Comparison of ENCODE assay signal across 26 mouse cellular contexts in the genomic region with DNA sequence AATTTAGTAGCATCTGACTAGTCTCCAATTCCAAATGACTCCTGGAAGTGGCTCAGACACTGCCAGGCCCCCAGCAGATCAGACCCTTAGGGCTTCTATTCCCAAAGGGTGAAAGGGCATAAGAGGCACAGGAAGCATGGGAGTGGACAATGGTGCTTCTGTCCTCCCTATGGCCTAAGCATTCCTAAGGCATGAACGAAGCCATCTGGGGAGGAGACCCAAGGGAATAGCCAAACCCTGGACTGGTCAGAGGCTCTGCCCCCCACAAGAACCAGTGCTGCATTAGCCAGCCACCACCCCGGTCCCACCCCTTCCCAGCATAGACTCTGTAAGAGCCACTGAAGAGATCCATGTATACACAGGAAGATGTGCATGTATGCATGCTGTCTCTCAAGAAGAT. TPM values are rescaled to one million over a fixed set of nuclear protein-coding genes. Genes with fewer than 3 reads are reported as not detected.
DNase-seq lines count a peak whose midpoint lies in the region; ATAC-seq and TF ChIP-seq lines count a peak whose summit lies in the region.
"Had no signal": no experiment of that assay in that cellular context is flagged by ENCODE, and none has a peak within 500 bp of the region (broad histone marks: within the 10 kb centered on the region; RNA-seq: fewer than 3 reads in every experiment).

No protein-coding gene starts in this region.

- ATAC-seq in embryonic facial prominence, embryonic 14.5 days (ENCODE audit: low read depth): 0 out of 2 replicates have a peak, but pooled peaks have one; percentile 31
- no peak for ATAC-seq in neural tube, embryonic 12.5 days (ENCODE audit: low FRiP score, low read depth)
- ATAC-seq in hindbrain, postnatal 0 days: no peak
- no peak for ATAC-seq in neural tube, embryonic 15.5 days (ENCODE audit: low FRiP score)

- no peaks in the 10 kb centered on the region for H3K36me3 ChIP-seq in embryonic facial prominence, embryonic 14.5 days (ENCODE audit: control insufficient read depth, insufficient read depth, low read length)
- no peaks in the 10 kb centered on the region for H3K36me3 ChIP-seq in embryonic facial prominence, embryonic 10.5 days (replicated peaks)
- H3K36me3 ChIP-seq in neural tube, embryonic 12.5 days: no peaks in the 10 kb centered on the region
- H3K36me3 ChIP-seq in hindbrain, postnatal 0 days (ENCODE audit: insufficient read depth, low read length): no peaks in the 10 kb centered on the region
- no peaks in the 10 kb centered on the region for H3K36me3 ChIP-seq in neural tube, embryonic 15.5 days
- H3K36me3 ChIP-seq: heart, embryonic 15.5 days; liver, embryonic 15.5 days; stomach, embryonic 15.5 days had no signal

- no peak for TF ChIP-seq CTCF in hindbrain, postnatal 0 days (IDR thresholded peaks at IDR 0.05; ENCODE audit: low read depth)

- no peaks in the 10 kb centered on the region for H3K9me3 ChIP-seq in embryonic facial prominence, embryonic 14.5 days (ENCODE audit: control insufficient read depth, low read length)
- no peaks in the 10 kb centered on the region for H3K9me3 ChIP-seq in embryonic facial prominence, embryonic 10.5 days
- H3K9me3 ChIP-seq in neural tube, embryonic 12.5 days: no peaks in the 10 kb centered on the region
- H3K9me3 ChIP-seq in hindbrain, postnatal 0 days (ENCODE audit: low read length): no peaks in the 10 kb centered on the region
- H3K9me3 ChIP-seq in neural tube, embryonic 15.5 days (replicated peaks): no peaks in the 10 kb centered on the region
- H3K9me3 ChIP-seq: heart, embryonic 15.5 days; liver, embryonic 15.5 days; stomach, embryonic 15.5 days had no signal

- intact Hi-C loops in heart, postnatal 10 days (cut with DNase I): no loop called here

- no peak for DNase-seq in embryonic facial prominence, embryonic 14.5 days (ENCODE audit: low spot score)
- no peak for DNase-seq in embryonic facial prominence, embryonic 10.5 days (ENCODE audit: low spot score)
- no peak for DNase-seq in neural tube, embryonic 10.5 days (ENCODE audit: extremely low spot score, low spot score)
- no peak for DNase-seq in hindbrain, postnatal 0 days (ENCODE audit: low spot score)
- DNase-seq in lung, postnatal 14 days: no peak
- DNase-seq in heart, postnatal 10 days: no peak
- DNase-seq: adrenal gland, adult 2 months; cerebellum, adult 2 months; cerebellum, postnatal 36 days; gastrocnemius, postnatal 25 days; heart, adult 2 months; kidney, adult 11 months; layer of hippocampus, postnatal 36 days; right cerebral cortex, postnatal 25 days; thymus, adult 2 months had no signal

- WGBS in embryonic facial prominence, embryonic 14.5 days: 44% methylated on average over 2 of the region's 2 CpGs
- 34% methylated on average over 2 of the region's 2 CpGs for WGBS in embryonic facial prominence, embryonic 10.5 days
- 74% methylated on average over 2 of the region's 2 CpGs for WGBS in neural tube, embryonic 12.5 days
- WGBS in hindbrain, postnatal 0 days: 74% methylated on average over 2 of the region's 2 CpGs
- 72% methylated on average over 2 of the region's 2 CpGs for WGBS in neural tube, embryonic 15.5 days

- H3K27ac ChIP-seq in embryonic facial prominence, embryonic 14.5 days (replicated peaks; ENCODE audit: low read depth, low read length): no peak overlapping the region
- H3K27ac ChIP-seq in embryonic facial prominence, embryonic 10.5 days (replicated peaks): no peak overlapping the region
- no peak overlapping the region for H3K27ac ChIP-seq in neural tube, embryonic 12.5 days
- no peak overlapping the region for H3K27ac ChIP-seq in hindbrain, postnatal 0 days
- H3K27ac ChIP-seq in neural tube, embryonic 15.5 days (replicated peaks): no peak overlapping the region
- H3K27ac ChIP-seq: heart, adult 2 months; heart, embryonic 15.5 days; kidney, postnatal 0 days; layer of hippocampus, adult 2 months; liver, embryonic 15.5 days; stomach, embryonic 15.5 days had no signal

- no peaks in the 10 kb centered on the region for H3K4me1 ChIP-seq in embryonic facial prominence, embryonic 14.5 days (ENCODE audit: control insufficient read depth, insufficient read depth, low read length)
- peaks cover 8% of the 10 kb centered on the region; the same call in 1 of the 2 replicates for H3K4me1 ChIP-seq in embryonic facial prominence, embryonic 10.5 days
- no peaks in the 10 kb centered on the region for H3K4me1 ChIP-seq in neural tube, embryonic 12.5 days
- H3K4me1 ChIP-seq in hindbrain, postnatal 0 days (ENCODE audit: insufficient read depth, low read length): no peaks in the 10 kb centered on the region
- peaks cover 12% of the 10 kb centered on the region; the same call in 1 of the 2 replicates for H3K4me1 ChIP-seq in neural tube, embryonic 15.5 days
- H3K4me1 ChIP-seq: stomach, embryonic 15.5 days had no signal

- no peak overlapping the region for H3K4me2 ChIP-seq in embryonic facial prominence, embryonic 14.5 days (ENCODE audit: low read depth, low read length)
- peak overlapping the region; percentile 35 for H3K4me2 ChIP-seq in neural tube, embryonic 12.5 days (replicated peaks)
- H3K4me2 ChIP-seq in hindbrain, postnatal 0 days (ENCODE audit: low read depth, low read length): peak overlapping the region; percentile 33; the same call in 1 of the 2 replicates
- peak overlapping the region; percentile 32 for H3K4me2 ChIP-seq in neural tube, embryonic 15.5 days
- H3K4me2 ChIP-seq: heart, embryonic 15.5 days; liver, embryonic 15.5 days; stomach, embryonic 15.5 days had no signal

- no peak overlapping the region for H3K9ac ChIP-seq in embryonic facial prominence, embryonic 14.5 days (ENCODE audit: low read depth, low read length)
- H3K9ac ChIP-seq in neural tube, embryonic 12.5 days: no peak overlapping the region
- no peak overlapping the region for H3K9ac ChIP-seq in hindbrain, postnatal 0 days (replicated peaks; ENCODE audit: low read length)
- no peak overlapping the region for H3K9ac ChIP-seq in neural tube, embryonic 15.5 days (replicated peaks)
- H3K9ac ChIP-seq: heart, embryonic 15.5 days; liver, embryonic 15.5 days; stomach, embryonic 15.5 days had no signal

- H3K4me3 ChIP-seq in embryonic facial prominence, embryonic 14.5 days (ENCODE audit: low read depth, low read length): no peak overlapping the region
- no peak overlapping the region for H3K4me3 ChIP-seq in embryonic facial prominence, embryonic 10.5 days
- H3K4me3 ChIP-seq in neural tube, embryonic 12.5 days: no peak overlapping the region
- no peak overlapping the region for H3K4me3 ChIP-seq in hindbrain, postnatal 0 days (ENCODE audit: low read length)
- no peak overlapping the region for H3K4me3 ChIP-seq in neural tube, embryonic 15.5 days (replicated peaks)
- H3K4me3 ChIP-seq: erythroblast, embryonic 14.5 days; heart, adult 2 months; heart, embryonic 15.5 days; layer of hippocampus, adult 2 months; liver, embryonic 15.5 days; stomach, embryonic 15.5 days had no signal

- peaks cover 12% of the 10 kb centered on the region for H3K27me3 ChIP-seq in embryonic facial prominence, embryonic 14.5 days (replicated peaks; ENCODE audit: control insufficient read depth, insufficient read depth, low read length)
- H3K27me3 ChIP-seq in embryonic facial prominence, embryonic 10.5 days (replicated peaks; ENCODE audit: low read depth, poor library complexity, severe bottlenecking): peaks cover 36% of the 10 kb centered on the region
- no peaks in the 10 kb centered on the region for H3K27me3 ChIP-seq in neural tube, embryonic 12.5 days (replicated peaks)
- no peaks in the 10 kb centered on the region for H3K27me3 ChIP-seq in hindbrain, postnatal 0 days (ENCODE audit: insufficient read depth, low read length)
- H3K27me3 ChIP-seq in neural tube, embryonic 15.5 days (replicated peaks): no peaks in the 10 kb centered on the region
- H3K27me3 ChIP-seq: CH12.LX had no signal

RNA-seq across cellular contexts. Expression of a gene that starts 16.0 kb away (rescaled TPM):
- 0.14 TPM in 1 of 2 replicates, not detected in the other for polyA plus RNA-seq in embryonic facial prominence, embryonic 14.5 days (2014; fragmentation: Nextera tagmentation; extraction: Ambion mirVana)
- 0.05 and 0.07 TPM in 2 replicates for polyA plus RNA-seq in embryonic facial prominence, embryonic 10.5 days (2016; fragmentation: Nextera tagmentation; extraction: Ambion mirVana)
- 0.08 TPM in 1 of 2 replicates, not detected in the other for polyA plus RNA-seq in neural tube, embryonic 12.5 days (2016; fragmentation: Nextera tagmentation; extraction: Ambion mirVana)
- total RNA-seq in hindbrain, postnatal 0 days (2014; rRNA removed): not detected in 2 replicates
- polyA plus RNA-seq in hindbrain, postnatal 0 days (2015; fragmentation: Nextera tagmentation; extraction: Ambion mirVana): not detected in 2 replicates
- polyA plus RNA-seq in neural tube, embryonic 15.5 days (2015; fragmentation: Nextera tagmentation; extraction: Ambion mirVana): 0.05 and 0.20 TPM in 2 replicates
- not detected for total RNA-seq in heart, postnatal 10 days (2021)
- total RNA-seq: adrenal gland, adult 2 months; gastrocnemius, postnatal 25 days; heart, adult 2 months; layer of hippocampus, adult 2 months; layer of hippocampus, postnatal 36 days; left cerebral cortex, postnatal 14 days had no signal
- polyA plus RNA-seq: adrenal gland, adult 2 months; erythroblast, embryonic 14.5 days; heart, adult 2 months; limb, embryonic 14.5 days had no signal

RNA-seq across cellular contexts. Expression of a gene that starts 20.0 kb away (rescaled TPM):
- 9.7 and 10.2 TPM in 2 replicates for polyA plus RNA-seq in embryonic facial prominence, embryonic 14.5 days (2014; fragmentation: Nextera tagmentation; extraction: Ambion mirVana)
- polyA plus RNA-seq in embryonic facial prominence, embryonic 10.5 days (2016; fragmentation: Nextera tagmentation; extraction: Ambion mirVana): 8.0 and 8.2 TPM in 2 replicates
- 46.2 and 67.5 TPM in 2 replicates for polyA plus RNA-seq in neural tube, embryonic 12.5 days (2016; fragmentation: Nextera tagmentation; extraction: Ambion mirVana)
- 237 and 269 TPM in 2 replicates for total RNA-seq in hindbrain, postnatal 0 days (2014; rRNA removed)
- polyA plus RNA-seq in hindbrain, postnatal 0 days (2015; fragmentation: Nextera tagmentation; extraction: Ambion mirVana): 57.4 and 73.8 TPM in 2 replicates
- 86.3 and 95.4 TPM in 2 replicates for polyA plus RNA-seq in neural tube, embryonic 15.5 days (2015; fragmentation: Nextera tagmentation; extraction: Ambion mirVana)
- total RNA-seq in heart, postnatal 10 days (2021): 1 to 10 TPM; 1.5 to 1.6 TPM

RNA-seq across cellular contexts. Expression of a gene that starts 45.8 kb away (rescaled TPM):
- polyA plus RNA-seq in embryonic facial prominence, embryonic 14.5 days (2014; fragmentation: Nextera tagmentation; extraction: Ambion mirVana): 2.3 and 4.5 TPM in 2 replicates
- polyA plus RNA-seq in embryonic facial prominence, embryonic 10.5 days (2016; fragmentation: Nextera tagmentation; extraction: Ambion mirVana): 2.1 and 2.6 TPM in 2 replicates
- 2.4 and 3.1 TPM in 2 replicates for polyA plus RNA-seq in neural tube, embryonic 12.5 days (2016; fragmentation: Nextera tagmentation; extraction: Ambion mirVana)
- 7.0 and 7.1 TPM in 2 replicates for total RNA-seq in hindbrain, postnatal 0 days (2014; rRNA removed)
- polyA plus RNA-seq in hindbrain, postnatal 0 days (2015; fragmentation: Nextera tagmentation; extraction: Ambion mirVana): 1.6 and 1.7 TPM in 2 replicates
- polyA plus RNA-seq in neural tube, embryonic 15.5 days (2015; fragmentation: Nextera tagmentation; extraction: Ambion mirVana): 3.9 and 6.3 TPM in 2 replicates
- total RNA-seq in heart, postnatal 10 days (2021): 1 to 10 TPM; 1.8 to 2.5 TPM

RNA-seq across cellular contexts. Expression of a gene that starts 45.9 kb away (rescaled TPM):
- polyA plus RNA-seq in embryonic facial prominence, embryonic 14.5 days (2014; fragmentation: Nextera tagmentation; extraction: Ambion mirVana): 102 and 110 TPM in 2 replicates
- polyA plus RNA-seq in embryonic facial prominence, embryonic 10.5 days (2016; fragmentation: Nextera tagmentation; extraction: Ambion mirVana): 169 and 181 TPM in 2 replicates
- 112 and 114 TPM in 2 replicates for polyA plus RNA-seq in neural tube, embryonic 12.5 days (2016; fragmentation: Nextera tagmentation; extraction: Ambion mirVana)
- 70.7 and 79.2 TPM in 2 replicates for total RNA-seq in hindbrain, postnatal 0 days (2014; rRNA removed)
- 102 and 104 TPM in 2 replicates for polyA plus RNA-seq in hindbrain, postnatal 0 days (2015; fragmentation: Nextera tagmentation; extraction: Ambion mirVana)
- polyA plus RNA-seq in neural tube, embryonic 15.5 days (2015; fragmentation: Nextera tagmentation; extraction: Ambion mirVana): 110 and 123 TPM in 2 replicates
- total RNA-seq in heart, postnatal 10 days (2021): 10 to 100 TPM; 60.1 to 69.0 TPM

RNA-seq across cellular contexts. Expression of a gene that starts 51.1 kb away (rescaled TPM):
- polyA plus RNA-seq in embryonic facial prominence, embryonic 14.5 days (2014; fragmentation: Nextera tagmentation; extraction: Ambion mirVana): 1.1 and 1.8 TPM in 2 replicates
- 0.65 and 0.79 TPM in 2 replicates for polyA plus RNA-seq in embryonic facial prominence, embryonic 10.5 days (2016; fragmentation: Nextera tagmentation; extraction: Ambion mirVana)
- polyA plus RNA-seq in neural tube, embryonic 12.5 days (2016; fragmentation: Nextera tagmentation; extraction: Ambion mirVana): 2.7 and 3.1 TPM in 2 replicates
- 137 and 159 TPM in 2 replicates for total RNA-seq in hindbrain, postnatal 0 days (2014; rRNA removed)
- 3.4 and 3.5 TPM in 2 replicates for polyA plus RNA-seq in hindbrain, postnatal 0 days (2015; fragmentation: Nextera tagmentation; extraction: Ambion mirVana)
- polyA plus RNA-seq in neural tube, embryonic 15.5 days (2015; fragmentation: Nextera tagmentation; extraction: Ambion mirVana): 3.6 and 4.5 TPM in 2 replicates
- total RNA-seq in heart, postnatal 10 days (2021): 1 to 10 TPM; 2.7 to 2.9 TPM
- polyA plus RNA-seq: erythroblast, embryonic 14.5 days had no signal
